Mouse (Mus musculus): Measurements from ENCODE around the gene Insyn1. TPM values are rescaled to one million over a fixed set of nuclear protein-coding genes. Genes with fewer than 3 reads are reported as not detected.

Insyn1 gene
- total RNA-seq, 1 experiment, result 5.4 TPM

DNA sequence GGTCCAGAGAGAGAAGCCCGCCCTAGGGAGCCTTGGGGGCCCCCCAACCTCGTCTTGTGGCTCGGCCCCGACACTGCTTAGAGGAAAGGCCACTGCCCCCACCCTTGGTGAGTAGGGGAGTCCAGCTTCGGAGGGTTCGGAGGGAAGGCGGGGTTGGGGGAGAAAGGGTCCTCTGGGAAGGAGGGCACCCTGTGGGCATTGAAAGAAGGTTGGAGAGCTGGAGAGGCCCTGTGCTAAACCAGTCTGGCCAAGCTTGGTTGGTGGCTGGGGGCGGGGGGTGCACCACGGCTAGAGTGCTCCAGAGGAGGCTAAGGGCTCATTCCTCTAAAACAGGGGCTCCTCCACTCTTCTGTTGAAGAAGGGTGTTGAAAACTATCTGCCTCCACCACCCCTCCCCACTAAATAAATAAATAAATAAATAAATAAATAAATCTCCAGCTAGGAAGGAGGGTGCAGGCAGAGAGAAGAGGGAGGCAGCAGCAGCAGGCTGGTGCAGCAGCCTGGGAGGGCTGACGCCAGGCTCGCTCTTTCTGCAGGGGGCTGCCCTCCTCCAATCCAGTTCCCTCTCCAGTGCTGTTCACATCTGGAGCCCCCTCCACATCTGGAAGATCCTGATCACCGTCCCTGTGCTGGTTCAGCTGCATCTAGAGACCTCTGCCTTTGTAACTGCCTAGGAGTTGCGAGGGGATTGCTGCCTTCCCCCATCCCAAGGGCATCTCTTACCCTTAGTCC is 896 bp downstream of the Insyn1 start:
- peak overlapping the region; percentile 75 to 82 for H3K4me3 ChIP-seq (ENCODE audit: insufficient read depth in 1 of 2, low read depth in 1 of 2, low read length in 2 of 2, poor library complexity in 1 of 2, severe bottlenecking in 1 of 2)
- peak overlapping the region; percentile 17; the same call in 1 of the 2 replicates for H3K9ac ChIP-seq (ENCODE audit: insufficient read depth, low read depth, low read length, poor library complexity, severe bottlenecking)
- TF ChIP-seq ZNF384 (IDR thresholded peaks at IDR 0.05; ENCODE audit: low read depth, low read length), result no peak
- TF ChIP-seq CHD2 (IDR thresholded peaks at IDR 0.05; ENCODE audit: low read depth, low read length), result no peak
- TF ChIP-seq MAFK (IDR thresholded peaks at IDR 0.05; ENCODE audit: insufficient read depth, low read depth, low read length), result no peak
- TF ChIP-seq HCFC1 (IDR thresholded peaks at IDR 0.05; ENCODE audit: borderline replicate concordance, insufficient read depth, low read length), result no peak
- no peak for TF ChIP-seq ZC3H11A (IDR thresholded peaks at IDR 0.05; ENCODE audit: borderline replicate concordance, low read depth, low read length)
- in situ Hi-C loops (cut with MboI; ENCODE audit: low sequenced_read_pairs in 2 of 2, unreplicated experiment in 2 of 2), result no loop called here
- no peak for DNase-seq (ENCODE audit: low read depth, low spot score)
- H3K36me3 ChIP-seq (ENCODE audit: control insufficient read depth, insufficient read depth, low read length, poor library complexity, severe bottlenecking), result no peaks in the 10 kb centered on the region; the same call in 1 of the 2 replicates
- H3K27ac ChIP-seq (ENCODE audit: insufficient read depth, low read depth, low read length, poor library complexity, severe bottlenecking), result no peak overlapping the region
- H3K4me1 ChIP-seq (ENCODE audit: control insufficient read depth in 2 of 2, insufficient read depth in 2 of 2, low read length in 2 of 2, poor library complexity in 1 of 2), result peaks cover 0 to 12% of the 10 kb centered on the region in 2 experiments; a peak in 2 of 4 replicates
- no peaks in the 10 kb centered on the region for H3K9me3 ChIP-seq (ENCODE audit: control insufficient read depth, insufficient read depth, low read depth, low read length)

DNA sequence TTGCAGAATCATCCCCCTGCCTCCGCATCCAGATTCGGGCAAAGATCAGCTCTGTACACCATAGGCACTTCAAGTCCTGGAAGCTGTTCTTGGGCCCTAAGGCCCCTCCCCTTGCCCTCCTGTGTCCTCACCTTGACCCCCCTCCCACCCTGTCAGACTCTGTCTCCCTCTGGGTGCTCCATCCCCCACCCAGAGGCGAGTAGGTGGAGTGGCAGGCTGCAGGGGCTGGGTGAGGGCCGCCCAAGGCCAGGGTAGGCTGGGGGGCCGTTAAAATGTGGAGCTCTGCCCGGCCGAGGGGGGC is 1.4 kb downstream of the Insyn1 start:
- H3K9me3 ChIP-seq (ENCODE audit: control insufficient read depth, insufficient read depth, low read depth, low read length), result no peaks in the 10 kb centered on the region
- no peaks in the 10 kb centered on the region; the same call in 1 of the 2 replicates for H3K36me3 ChIP-seq (ENCODE audit: control insufficient read depth, insufficient read depth, low read length, poor library complexity, severe bottlenecking)
- no peak overlapping the region for H3K27ac ChIP-seq (ENCODE audit: insufficient read depth, low read depth, low read length, poor library complexity, severe bottlenecking)
- no peak for DNase-seq (ENCODE audit: low read depth, low spot score)
- H3K9ac ChIP-seq (ENCODE audit: insufficient read depth, low read depth, low read length, poor library complexity, severe bottlenecking), result peak overlapping the region; percentile 9
- H3K4me1 ChIP-seq (ENCODE audit: control insufficient read depth in 2 of 2, insufficient read depth in 2 of 2, low read length in 2 of 2, poor library complexity in 1 of 2), result peaks cover 0 to 12% of the 10 kb centered on the region in 2 experiments; a peak in 2 of 4 replicates
- in situ Hi-C loops (cut with MboI; ENCODE audit: low sequenced_read_pairs in 2 of 2, unreplicated experiment in 2 of 2), result no loop called here
- TF ChIP-seq HCFC1 (IDR thresholded peaks at IDR 0.05; ENCODE audit: borderline replicate concordance, insufficient read depth, low read length), result no peak
- TF ChIP-seq ZC3H11A (IDR thresholded peaks at IDR 0.05; ENCODE audit: borderline replicate concordance, low read depth, low read length), result no peak
- TF ChIP-seq MAFK (IDR thresholded peaks at IDR 0.05; ENCODE audit: insufficient read depth, low read depth, low read length), result no peak
- no peak for TF ChIP-seq ZNF384 (IDR thresholded peaks at IDR 0.05; ENCODE audit: low read depth, low read length)
- no peak for TF ChIP-seq CHD2 (IDR thresholded peaks at IDR 0.05; ENCODE audit: low read depth, low read length)
- peak overlapping the region; percentile 23 to 82 for H3K4me3 ChIP-seq (ENCODE audit: insufficient read depth in 1 of 2, low read depth in 1 of 2, low read length in 2 of 2, poor library complexity in 1 of 2, severe bottlenecking in 1 of 2)

DNA sequence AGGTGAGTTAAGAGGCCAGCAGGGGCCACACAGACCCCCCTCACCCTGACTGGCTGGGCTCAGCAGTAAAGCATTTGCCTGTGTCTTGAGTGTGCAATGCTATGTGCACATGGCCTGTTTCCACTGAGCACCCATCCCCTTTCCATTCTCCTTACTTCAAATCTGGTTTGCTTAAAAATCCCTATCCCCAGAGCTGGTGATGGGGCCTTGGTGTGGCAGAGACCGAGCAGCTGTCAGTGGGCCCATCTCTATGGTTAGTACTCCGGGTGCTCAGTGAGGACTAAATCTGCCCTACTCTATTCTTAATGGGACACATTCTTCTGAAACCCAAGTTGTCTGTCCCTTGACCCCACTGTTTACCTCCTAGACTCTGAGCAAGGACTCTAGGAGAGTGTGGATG is 2.0 kb downstream of the Insyn1 start:
- DNase-seq (ENCODE audit: low read depth, low spot score), result no peak
- TF ChIP-seq ZNF384 (IDR thresholded peaks at IDR 0.05; ENCODE audit: low read depth, low read length), result no peak
- no peak for TF ChIP-seq CHD2 (IDR thresholded peaks at IDR 0.05; ENCODE audit: low read depth, low read length)
- no peak for TF ChIP-seq ZC3H11A (IDR thresholded peaks at IDR 0.05; ENCODE audit: borderline replicate concordance, low read depth, low read length)
- TF ChIP-seq HCFC1 (IDR thresholded peaks at IDR 0.05; ENCODE audit: borderline replicate concordance, insufficient read depth, low read length), result no peak
- TF ChIP-seq MAFK (IDR thresholded peaks at IDR 0.05; ENCODE audit: insufficient read depth, low read depth, low read length), result no peak
- Histone ChIP-seq H3K27ac (ENCODE audit: insufficient read depth, low read depth, low read length, poor library complexity, severe bottlenecking) (no peak overlapping the region), H3K4me3 (ENCODE audit: insufficient read depth in 1 of 2, low read depth in 1 of 2, low read length in 2 of 2, poor library complexity in 1 of 2, severe bottlenecking in 1 of 2) (peak overlapping the region in 1 of 2 experiments; percentile 23; a peak in 2 of 4 replicates), H3K9me3 (ENCODE audit: control insufficient read depth, insufficient read depth, low read depth, low read length) (no peaks in the 10 kb centered on the region), H3K4me1 (ENCODE audit: control insufficient read depth in 2 of 2, insufficient read depth in 2 of 2, low read length in 2 of 2, poor library complexity in 1 of 2) (peaks cover 0 to 12% of the 10 kb centered on the region in 2 experiments; a peak in 2 of 4 replicates), H3K36me3 (ENCODE audit: control insufficient read depth, insufficient read depth, low read length, poor library complexity, severe bottlenecking) (no peaks in the 10 kb centered on the region; the same call in 1 of the 2 replicates), H3K9ac (ENCODE audit: insufficient read depth, low read depth, low read length, poor library complexity, severe bottlenecking) (no peak overlapping the region; the same call in 1 of the 2 replicates)
- in situ Hi-C loops (cut with MboI; ENCODE audit: low sequenced_read_pairs in 2 of 2, unreplicated experiment in 2 of 2), result no loop called here

DNA sequence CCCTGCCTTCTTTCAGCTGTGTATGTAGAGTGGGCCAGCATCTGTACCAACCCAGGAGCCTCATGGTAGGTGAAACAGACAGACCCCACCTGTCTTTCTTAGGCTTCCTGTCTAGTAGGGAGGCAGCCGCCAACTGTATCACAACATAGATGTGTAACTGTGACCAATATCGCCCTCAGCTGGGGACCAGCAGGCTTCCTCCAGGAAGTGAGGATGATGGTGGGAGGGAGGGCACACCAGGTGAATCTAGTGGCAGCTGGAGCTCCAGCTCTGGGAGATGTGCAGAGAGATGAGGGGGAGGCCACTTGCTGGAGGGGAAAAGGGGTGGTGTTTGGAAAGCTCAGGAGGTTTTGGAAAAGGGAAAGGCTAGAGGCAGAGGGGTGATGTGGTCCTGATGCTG is 6.6 kb downstream of the Insyn1 start:
- no peak overlapping the region for H3K9ac ChIP-seq (ENCODE audit: insufficient read depth, low read depth, low read length, poor library complexity, severe bottlenecking)
- in situ Hi-C loops (cut with MboI; ENCODE audit: low sequenced_read_pairs in 2 of 2, unreplicated experiment in 2 of 2), result no loop called here
- no peaks in the 10 kb centered on the region; the same call in 1 of the 2 replicates for H3K36me3 ChIP-seq (ENCODE audit: control insufficient read depth, insufficient read depth, low read length, poor library complexity, severe bottlenecking)
- no peaks in the 10 kb centered on the region for H3K9me3 ChIP-seq (ENCODE audit: control insufficient read depth, insufficient read depth, low read depth, low read length)
- H3K27ac ChIP-seq (ENCODE audit: insufficient read depth, low read depth, low read length, poor library complexity, severe bottlenecking), result no peak overlapping the region
- TF ChIP-seq ZC3H11A (IDR thresholded peaks at IDR 0.05; ENCODE audit: borderline replicate concordance, low read depth, low read length) (no peak), HCFC1 (IDR thresholded peaks at IDR 0.05; ENCODE audit: borderline replicate concordance, insufficient read depth, low read length) (no peak), MAFK (IDR thresholded peaks at IDR 0.05; ENCODE audit: insufficient read depth, low read depth, low read length) (no peak), ZNF384 (IDR thresholded peaks at IDR 0.05; ENCODE audit: low read depth, low read length) (no peak), CHD2 (IDR thresholded peaks at IDR 0.05; ENCODE audit: low read depth, low read length) (no peak)
- H3K4me3 ChIP-seq (ENCODE audit: insufficient read depth in 1 of 2, low read depth in 1 of 2, low read length in 2 of 2, poor library complexity in 1 of 2, severe bottlenecking in 1 of 2), result no peak overlapping the region
- no peaks in the 10 kb centered on the region; a peak in 1 of 4 replicates for H3K4me1 ChIP-seq (ENCODE audit: control insufficient read depth in 2 of 2, insufficient read depth in 2 of 2, low read length in 2 of 2, poor library complexity in 1 of 2)
- DNase-seq (ENCODE audit: low read depth, low spot score), result no peak

Measured in ES-E14 (cell line).